Mouse (Mus musculus): ENCODE measurements at regions not wholly inside any gene's neighbourhood (a gene's known extent, or its start where the extent isn't known, plus 50 kb on each side); places are given as distances from the start of the nearest gene placed in this dataset.

GRCm38 (mm10) chr16:29860306-29860705 lies 203.9 kb upstream of the Hes1 start:
- DNase-seq (ENCODE audit: low read depth in 1 of 2, low spot score in 2 of 2) = no peak

- no peak for DNase-seq (ENCODE audit: low read depth in 1 of 2, low spot score in 2 of 2)
Observed at GRCm38 (mm10) chr16:29861056-29861455, 203.1 kb upstream of the Hes1 start.

- DNase-seq (ENCODE audit: low read depth in 1 of 2, low spot score in 2 of 2) = no peak
Observed at GRCm38 (mm10) chr16:29865075-29865740, 199.0 kb upstream of the Hes1 start.

- no peak for DNase-seq (ENCODE audit: low read depth in 1 of 2, low spot score in 2 of 2)
Observed at GRCm38 (mm10) chr16:29871395-29871794, 192.8 kb upstream of the Hes1 start.

GRCm38 (mm10) chr16:29876196-29876595 lies 188.0 kb upstream of the Hes1 start:
- no peak for DNase-seq (ENCODE audit: low read depth in 1 of 2, low spot score in 2 of 2)

DNA sequence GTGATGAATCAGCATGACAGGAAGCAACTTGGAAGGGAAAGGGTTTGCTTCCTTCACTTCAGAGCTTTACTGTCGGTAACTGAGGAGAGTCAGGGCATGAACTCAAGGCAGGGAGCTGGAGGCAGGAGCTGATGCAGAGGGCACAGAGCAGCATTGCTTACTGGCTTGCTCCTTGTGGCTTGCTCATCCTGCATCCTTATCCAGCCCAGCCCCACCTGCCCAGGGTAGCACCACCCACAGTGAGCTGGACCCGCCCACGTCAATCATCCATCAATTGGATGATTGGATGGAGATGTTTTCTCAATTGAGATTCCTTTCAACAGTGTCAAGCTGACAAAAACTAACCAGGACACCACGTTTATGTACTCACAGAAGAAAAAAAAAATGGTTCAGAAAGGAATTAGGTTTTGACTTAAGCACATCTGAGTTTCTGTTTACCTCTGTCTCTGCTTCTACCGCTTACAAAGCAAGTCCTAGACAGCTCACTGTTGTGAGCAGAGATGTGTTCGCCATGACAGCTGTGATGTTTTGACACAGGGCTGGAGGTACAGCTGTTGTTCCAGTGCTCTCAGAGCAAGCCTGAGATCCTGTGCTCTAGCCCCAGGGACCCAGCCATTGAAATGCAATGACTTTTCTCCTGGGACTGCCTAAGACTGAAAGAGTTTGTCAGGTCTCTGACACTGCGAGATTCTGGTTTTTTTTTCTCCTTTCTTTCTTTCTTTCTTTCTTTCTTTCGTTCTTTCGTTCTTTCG lies 186.6 kb upstream of the Hes1 start:
- DNase-seq (ENCODE audit: low read depth in 1 of 2, low spot score in 2 of 2) = no peak

- no peak for DNase-seq (ENCODE audit: low read depth in 1 of 2, low spot score in 2 of 2)
Observed at GRCm38 (mm10) chr16:29879665-29880064, 184.5 kb upstream of the Hes1 start.

GRCm38 (mm10) chr16:29881497-29881896 lies 182.7 kb upstream of the Hes1 start:
- no peak for DNase-seq (ENCODE audit: low read depth in 1 of 2, low spot score in 2 of 2)

- DNase-seq (ENCODE audit: low read depth in 1 of 2, low spot score in 2 of 2) = no peak
Observed at GRCm38 (mm10) chr16:29882226-29882972, 181.8 kb upstream of the Hes1 start.

DNA sequence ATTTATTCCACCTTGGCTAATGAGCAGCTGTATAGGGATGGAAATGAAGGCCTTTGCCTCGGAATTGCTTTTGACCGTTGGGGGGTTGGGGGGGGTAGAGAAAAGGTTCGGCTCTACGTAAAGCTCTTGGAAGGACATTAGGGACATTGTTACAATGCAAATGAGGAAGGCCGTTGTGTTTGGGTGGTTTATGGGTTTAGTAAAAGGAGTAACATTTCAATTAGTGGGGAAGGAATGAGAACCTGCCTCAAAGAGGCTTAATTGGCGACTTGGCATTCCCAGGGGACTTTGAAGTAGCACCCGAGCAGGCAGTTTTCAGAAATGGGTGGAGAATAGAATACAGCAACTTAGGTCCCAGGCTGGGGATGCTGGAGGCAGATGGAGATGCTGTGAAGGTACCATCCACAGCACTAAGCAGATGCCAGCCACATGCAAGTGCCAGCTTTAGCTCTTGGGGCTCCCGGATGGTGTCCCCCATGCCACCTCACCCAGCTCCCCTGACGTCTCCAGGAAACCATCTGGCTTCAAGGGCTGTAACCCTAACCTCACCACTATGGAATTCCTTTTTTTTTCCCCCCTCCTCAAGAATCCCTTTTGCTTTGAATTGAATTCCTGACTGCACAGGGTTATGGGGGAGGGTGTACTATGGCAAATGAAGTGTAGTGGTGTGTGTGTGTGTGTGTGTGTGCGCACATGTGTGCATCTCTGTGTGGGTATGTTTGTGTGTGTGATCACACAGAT lies 180.8 kb upstream of the Hes1 start:
- no peak for DNase-seq (ENCODE audit: low read depth in 1 of 2, low spot score in 2 of 2)

- no peak for DNase-seq (ENCODE audit: low read depth in 1 of 2, low spot score in 2 of 2)
Observed at GRCm38 (mm10) chr16:29884899-29885298, 179.3 kb upstream of the Hes1 start.

GRCm38 (mm10) chr16:29886755-29887154 lies 177.4 kb upstream of the Hes1 start:
- DNase-seq (ENCODE audit: low read depth in 1 of 2, low spot score in 2 of 2) = no peak

GRCm38 (mm10) chr16:29889346-29889745 lies 174.8 kb upstream of the Hes1 start:
- no peak for DNase-seq (ENCODE audit: low read depth in 1 of 2, low spot score in 2 of 2)

- no peak for DNase-seq (ENCODE audit: low read depth in 1 of 2, low spot score in 2 of 2)
Observed at GRCm38 (mm10) chr16:29891472-29891871, 172.7 kb upstream of the Hes1 start.

DNA sequence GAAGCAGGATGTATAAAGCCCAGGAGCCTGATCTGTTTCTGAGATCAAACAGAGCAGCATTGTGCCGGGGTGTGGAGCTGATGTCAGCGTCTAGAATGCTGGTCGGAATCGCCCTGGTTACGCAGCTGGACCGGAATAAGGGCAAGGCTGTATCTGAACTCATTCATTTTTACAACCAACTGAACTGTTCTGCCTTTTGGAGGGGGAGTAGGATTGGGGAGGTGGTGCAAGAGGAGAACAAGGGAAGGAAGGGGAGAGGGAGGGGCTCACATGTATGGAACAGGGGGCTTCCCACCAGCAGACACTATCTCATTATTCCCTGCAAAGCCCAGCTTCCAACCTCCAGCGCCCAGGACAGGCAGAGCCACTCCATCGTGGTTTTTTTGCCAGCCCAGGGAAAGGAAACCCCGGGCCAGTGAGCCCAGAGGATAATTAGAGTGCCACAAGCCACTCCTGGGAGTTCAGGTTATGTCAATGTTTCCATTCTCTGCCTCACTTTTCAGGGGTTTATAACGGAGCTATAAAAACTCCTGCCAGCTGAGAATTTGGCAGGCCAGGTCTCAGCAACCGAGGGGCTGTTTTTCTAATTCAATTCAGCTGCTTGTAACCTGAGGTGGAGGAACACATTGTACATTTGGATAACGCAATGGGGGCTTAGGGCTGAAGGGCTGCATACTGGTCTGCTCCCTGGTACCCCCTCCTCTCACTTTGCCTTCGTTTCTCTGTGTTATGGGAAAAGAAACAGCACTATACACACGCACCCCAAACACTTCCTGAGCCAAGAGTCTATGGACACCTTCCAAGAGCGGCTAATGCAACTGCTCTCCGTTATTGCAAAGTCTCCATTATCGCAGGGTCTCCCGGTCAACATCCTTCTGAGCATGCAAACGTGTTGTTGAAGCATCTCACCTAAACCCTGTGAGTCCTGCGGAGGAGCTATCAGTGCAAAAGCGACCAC lies 170.0 kb upstream of the Hes1 start:
- no peak for DNase-seq (ENCODE audit: low read depth in 1 of 2, low spot score in 2 of 2)

GRCm38 (mm10) chr16:29896393-29896792 lies 167.8 kb upstream of the Hes1 start:
- DNase-seq (ENCODE audit: low read depth in 1 of 2, low spot score in 2 of 2) = no peak

- peak; percentile 15 to 27 for DNase-seq (ENCODE audit: low read depth in 1 of 2, low spot score in 2 of 2)
Observed at GRCm38 (mm10) chr16:29903510-29903909, 160.7 kb upstream of the Hes1 start.

- no peak for DNase-seq (ENCODE audit: low read depth in 1 of 2, low spot score in 2 of 2)
Observed at GRCm38 (mm10) chr16:29904183-29904775, 159.9 kb upstream of the Hes1 start.

GRCm38 (mm10) chr16:29907331-29907730 lies 156.9 kb upstream of the Hes1 start:
- no peak for DNase-seq (ENCODE audit: low read depth in 1 of 2, low spot score in 2 of 2)

DNA sequence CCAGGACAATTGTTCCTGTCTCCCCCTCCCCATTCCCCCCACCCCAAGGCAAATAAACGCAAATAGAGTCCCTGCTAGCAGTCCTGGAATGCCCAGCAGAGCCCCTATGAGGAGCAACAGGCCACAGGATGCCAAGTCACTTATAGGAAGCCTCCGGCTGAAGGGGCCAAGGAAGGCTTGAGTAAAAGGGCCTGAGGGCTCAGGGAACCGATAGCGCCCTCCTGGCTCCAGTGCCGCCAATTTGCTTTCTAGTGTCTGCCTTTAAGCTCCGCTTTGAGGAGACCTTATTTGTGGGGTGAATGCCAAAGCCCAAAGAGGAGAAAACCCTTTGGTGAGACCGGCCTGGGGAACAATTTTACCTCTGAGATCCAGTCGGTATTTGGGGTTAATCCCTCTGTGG lies 156.2 kb upstream of the Hes1 start:
- no peak for DNase-seq (ENCODE audit: low read depth in 1 of 2, low spot score in 2 of 2)

All from monocyte, adult 2 months (primary cell).